Comparison of ENCODE assay signal across 16 mouse cellular contexts in the genomic region with DNA sequence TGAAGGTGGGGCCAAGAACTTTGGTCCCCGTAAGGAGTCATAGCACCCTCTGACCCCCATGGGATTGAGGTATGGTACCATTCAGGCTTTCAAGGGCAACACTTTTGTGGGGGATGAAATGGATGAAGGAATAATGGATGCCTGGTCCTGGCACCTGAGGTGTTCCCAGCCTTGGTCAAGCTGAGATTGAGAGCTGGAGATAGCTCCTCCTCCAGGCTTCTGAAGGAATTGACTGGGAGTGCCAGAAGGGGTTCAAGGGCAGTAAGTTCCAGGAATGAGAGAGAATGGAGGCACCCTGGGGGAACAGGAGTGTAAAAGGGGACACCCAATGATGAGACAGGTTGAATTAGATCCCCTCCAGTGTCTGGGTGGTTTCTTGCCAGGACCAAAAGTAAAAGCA. TPM values are rescaled to one million over a fixed set of nuclear protein-coding genes. Genes with fewer than 3 reads are reported as not detected.
DNase-seq lines count a peak whose midpoint lies in the region; ATAC-seq and TF ChIP-seq lines count a peak whose summit lies in the region.
"Had no signal": no experiment of that assay in that cellular context is flagged by ENCODE, and none has a peak within 500 bp of the region (broad histone marks: within the 10 kb centered on the region; RNA-seq: fewer than 3 reads in every experiment).

No protein-coding gene starts in this region.

- no peak for ATAC-seq in midbrain, embryonic 11.5 days (ENCODE audit: low FRiP score)
- no peak for ATAC-seq in forebrain, postnatal 0 days
- no peak for ATAC-seq in neural tube, embryonic 14.5 days (ENCODE audit: low read depth)
- ATAC-seq: CD4-positive, CD25-positive, alpha-beta regulatory T cell, adult 4 months had no signal

- no peak overlapping the region for H3K4me3 ChIP-seq in heart, adult 2 months
- no peak overlapping the region for H3K4me3 ChIP-seq in midbrain, embryonic 11.5 days (ENCODE audit: low read depth, low read length)
- no peak overlapping the region for H3K4me3 ChIP-seq in midbrain, embryonic 10.5 days
- H3K4me3 ChIP-seq in forebrain, postnatal 0 days (ENCODE audit: low read depth, low read length), result peak overlapping the region; percentile 85
- no peak overlapping the region for H3K4me3 ChIP-seq in neural tube, embryonic 14.5 days (ENCODE audit: low read depth, low read length)
- H3K4me3 ChIP-seq: liver, embryonic 13.5 days had no signal

- H3K4me2 ChIP-seq in midbrain, embryonic 11.5 days, result no peak overlapping the region
- H3K4me2 ChIP-seq in forebrain, postnatal 0 days (ENCODE audit: low read depth), result peak overlapping the region; percentile 92
- H3K4me2 ChIP-seq in neural tube, embryonic 14.5 days (ENCODE audit: low read depth, low read length), result peak overlapping the region; percentile 83
- H3K4me2 ChIP-seq: liver, embryonic 13.5 days had no signal

- no peak overlapping the region for H3K9ac ChIP-seq in heart, adult 2 months (ENCODE audit: low read depth, low read length)
- no peak overlapping the region for H3K9ac ChIP-seq in midbrain, embryonic 11.5 days (ENCODE audit: low read length)
- H3K9ac ChIP-seq in forebrain, postnatal 0 days, result no peak overlapping the region; the same call in 1 of the 2 replicates
- H3K9ac ChIP-seq in neural tube, embryonic 14.5 days (replicated peaks; ENCODE audit: low read depth, low read length), result no peak overlapping the region
- H3K9ac ChIP-seq: heart, embryonic 13.5 days; liver, embryonic 13.5 days had no signal

- H3K9me3 ChIP-seq in midbrain, embryonic 11.5 days (ENCODE audit: control insufficient read depth, low read length), result no peaks in the 10 kb centered on the region
- H3K9me3 ChIP-seq in midbrain, embryonic 10.5 days (replicated peaks), result no peaks in the 10 kb centered on the region
- no peaks in the 10 kb centered on the region for H3K9me3 ChIP-seq in forebrain, postnatal 0 days (ENCODE audit: low read length)
- no peaks in the 10 kb centered on the region for H3K9me3 ChIP-seq in neural tube, embryonic 14.5 days (ENCODE audit: control insufficient read depth, low read length)
- H3K9me3 ChIP-seq: heart, embryonic 13.5 days; liver, embryonic 13.5 days had no signal

- no peak overlapping the region for H3K27ac ChIP-seq in heart, adult 2 months
- no peak overlapping the region for H3K27ac ChIP-seq in midbrain, embryonic 11.5 days (ENCODE audit: low read depth, low read length)
- H3K27ac ChIP-seq in midbrain, embryonic 10.5 days (replicated peaks), result no peak overlapping the region
- H3K27ac ChIP-seq in forebrain, postnatal 0 days (ENCODE audit: low read depth, low read length), result 0 out of 2 replicates have a peak overlapping the region, but pooled peaks have one; percentile 15
- H3K27ac ChIP-seq in neural tube, embryonic 14.5 days (ENCODE audit: low read depth, low read length), result no peak overlapping the region
- H3K27ac ChIP-seq: liver, embryonic 13.5 days had no signal

- intact Hi-C loops in heart, adult 2 months (cut with DNase I), result no loop called here

- H3K79me2 ChIP-seq in heart, adult 2 months (replicated peaks; ENCODE audit: control insufficient read depth, insufficient read depth, low read length), result no peaks in the 10 kb centered on the region

- DNase-seq in heart, adult 2 months, result no peak
- DNase-seq in heart, postnatal 4 days, result no peak
- DNase-seq in midbrain, embryonic 11.5 days (ENCODE audit: low spot score, missing footprints), result peak; percentile 76
- no peak for DNase-seq in midbrain, embryonic 10.5 days (ENCODE audit: low spot score)
- no peak for DNase-seq in forebrain, postnatal 0 days
- DNase-seq in embryo, embryonic 11 days, result no peak
- DNase-seq in kidney, postnatal 36 days, result no peak
- DNase-seq: cerebellum, adult 9-11 months; gastrocnemius, postnatal 10 days; kidney, adult 18-20 months; liver, embryonic 13.5 days; thymus, postnatal 36 days had no signal

- no peak for TF ChIP-seq EP300 in heart, adult 2 months (IDR thresholded peaks at IDR 0.05; ENCODE audit: insufficient read depth, low read depth, low read length)

- no peaks in the 10 kb centered on the region for H3K27me3 ChIP-seq in heart, adult 2 months (ENCODE audit: control insufficient read depth, insufficient read depth, low read length)
- H3K27me3 ChIP-seq in midbrain, embryonic 11.5 days (ENCODE audit: control insufficient read depth, insufficient read depth, low read length), result peaks cover 57% of the 10 kb centered on the region
- H3K27me3 ChIP-seq in midbrain, embryonic 10.5 days (ENCODE audit: low read depth, poor library complexity, severe bottlenecking), result peaks cover 94% of the 10 kb centered on the region
- H3K27me3 ChIP-seq in forebrain, postnatal 0 days (ENCODE audit: insufficient read depth, low read length), result no peaks in the 10 kb centered on the region
- peaks cover 2% of the 10 kb centered on the region for H3K27me3 ChIP-seq in neural tube, embryonic 14.5 days (ENCODE audit: control insufficient read depth, insufficient read depth, low read length)

- WGBS in heart, adult 2 months, result 77% methylated on average over 1 of the region's 1 CpGs
- WGBS in midbrain, embryonic 11.5 days, result 70% methylated on average over 1 of the region's 1 CpGs
- WGBS in midbrain, embryonic 10.5 days, result 74% methylated on average over 1 of the region's 1 CpGs
- WGBS in forebrain, postnatal 0 days, result 50% methylated on average over 1 of the region's 1 CpGs
- 73% methylated on average over 1 of the region's 1 CpGs for WGBS in neural tube, embryonic 14.5 days

- TF ChIP-seq POLR2A in heart, adult 2 months (IDR thresholded peaks at IDR 0.05; ENCODE audit: insufficient read depth, low read depth, low read length), result no peak

- no peaks in the 10 kb centered on the region for H3K36me3 ChIP-seq in heart, adult 2 months (ENCODE audit: control insufficient read depth, insufficient read depth, low read length)
- no peaks in the 10 kb centered on the region for H3K36me3 ChIP-seq in midbrain, embryonic 11.5 days (ENCODE audit: control insufficient read depth, insufficient read depth, low read length)
- H3K36me3 ChIP-seq in midbrain, embryonic 10.5 days, result no peaks in the 10 kb centered on the region
- H3K36me3 ChIP-seq in forebrain, postnatal 0 days (ENCODE audit: insufficient read depth), result no peaks in the 10 kb centered on the region
- no peaks in the 10 kb centered on the region for H3K36me3 ChIP-seq in neural tube, embryonic 14.5 days (ENCODE audit: control insufficient read depth, insufficient read depth, low read length)
- H3K36me3 ChIP-seq: heart, embryonic 13.5 days; liver, embryonic 13.5 days had no signal

- TF ChIP-seq CTCF in heart, adult 2 months (IDR thresholded peaks at IDR 0.05), result peak; percentile 21; the same call in 1 of the 2 replicates
- peak; percentile 48 for TF ChIP-seq CTCF in forebrain, postnatal 0 days (IDR thresholded peaks at IDR 0.05; ENCODE audit: low read depth)

- H3K4me1 ChIP-seq in heart, adult 2 months (ENCODE audit: control insufficient read depth, insufficient read depth, low read length), result peaks cover 3% of the 10 kb centered on the region; the same call in 1 of the 2 replicates
- H3K4me1 ChIP-seq in midbrain, embryonic 11.5 days (ENCODE audit: control insufficient read depth, insufficient read depth, low read length), result peaks cover 22% of the 10 kb centered on the region
- peaks cover 59% of the 10 kb centered on the region for H3K4me1 ChIP-seq in midbrain, embryonic 10.5 days
- H3K4me1 ChIP-seq in forebrain, postnatal 0 days (ENCODE audit: insufficient read depth), result peaks cover 30% of the 10 kb centered on the region
- peaks cover 32% of the 10 kb centered on the region for H3K4me1 ChIP-seq in neural tube, embryonic 14.5 days (ENCODE audit: control insufficient read depth, insufficient read depth, low read length)

RNA-seq across cellular contexts. Expression of a gene that starts 3.0 kb away (rescaled TPM):
- 1 to 10 TPM; 3.3 to 5.4 TPM for total RNA-seq in heart, adult 2 months (2021)
- 5.5 TPM in 2 replicates for polyA plus RNA-seq in heart, adult 2 months (2012; rRNA removed)
- 1 to 10 TPM; 6.1 to 8.3 TPM for total RNA-seq in heart, postnatal 4 days (2021)
- 0.11 and 0.25 TPM in 2 replicates for polyA plus RNA-seq in midbrain, embryonic 11.5 days (2014; fragmentation: Nextera tagmentation; extraction: Ambion mirVana)
- 0.07 TPM in 2 replicates for polyA plus RNA-seq in midbrain, embryonic 10.5 days (2016; fragmentation: Nextera tagmentation; extraction: Ambion mirVana)
- total RNA-seq in forebrain, postnatal 0 days (2014; rRNA removed), result 40.8 and 44.0 TPM in 2 replicates
- polyA plus RNA-seq in forebrain, postnatal 0 days (2015; fragmentation: Nextera tagmentation; extraction: Ambion mirVana), result 3.5 and 3.6 TPM in 2 replicates
- 0.85 and 1.1 TPM in 2 replicates for polyA plus RNA-seq in neural tube, embryonic 14.5 days (2014; fragmentation: Nextera tagmentation; extraction: Ambion mirVana)
- total RNA-seq: megakaryocyte progenitor cell, adult 5-6 weeks had no signal
- polyA plus RNA-seq: CD4-positive, CD25-positive, alpha-beta regulatory T cell, adult 4 months; heart, embryonic 13.5 days; liver, embryonic 13.5 days had no signal
